Mouse (Mus musculus) liver, adult 2 months (tissue): ENCODE results near the gene Gdpgp1.

Experiments
- CTCF ChIP-seq: fragments of 200-500 bp; IDR thresholded peaks from 2 replicates; pipeline ENCODE4 v1.5.1; 2011; ENCODE audit warnings: low read depth, low read length, control low read depth
- POLR2A ChIP-seq: fragments of 200-500 bp; IDR thresholded peaks from 2 replicates; pipeline ENCODE4 v1.6.1; 2011; ENCODE audit warnings: low read length, control low read depth; ENCODE audit not compliant: insufficient read depth; ENCODE audit errors: extremely low read depth

DNA sequence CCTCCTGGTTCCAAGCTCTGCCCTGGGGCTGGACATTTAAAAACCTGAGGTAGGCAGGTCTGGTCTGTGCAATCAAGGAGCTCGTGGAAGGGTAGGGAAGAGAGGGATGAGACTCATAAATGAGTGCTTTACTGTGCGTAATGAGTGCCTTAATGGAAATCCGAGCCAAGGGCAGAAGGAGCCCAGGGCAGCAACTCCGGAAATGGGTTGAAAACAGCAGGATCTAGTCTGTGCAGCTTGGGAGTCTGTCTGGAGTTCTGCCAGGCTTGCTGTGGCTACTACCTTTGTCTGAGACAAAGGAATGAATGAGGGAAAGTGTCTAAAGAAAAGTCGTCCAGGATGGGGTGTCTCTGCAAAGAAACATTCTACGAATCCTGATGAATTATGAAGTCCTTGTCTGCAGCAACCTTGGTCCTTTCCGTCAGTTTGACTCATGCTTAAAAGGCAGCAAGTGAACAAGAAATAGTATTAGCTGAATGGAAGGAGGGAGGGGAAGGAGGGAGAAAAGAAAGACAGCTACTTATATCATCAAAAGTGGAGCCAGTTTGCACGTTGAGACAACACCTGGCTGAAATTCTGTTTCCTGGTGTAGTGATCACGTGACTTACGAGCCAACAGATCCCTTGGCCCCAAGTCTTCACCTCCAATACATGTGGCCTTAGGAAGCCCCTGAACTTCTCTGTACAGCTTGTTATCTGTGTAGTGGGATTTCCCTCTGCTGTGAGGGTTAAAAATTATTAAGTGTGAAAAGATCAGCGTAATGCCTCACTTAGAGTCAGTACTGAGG lies 43.3 kb upstream of the Gdpgp1 start:
- TF ChIP-seq CTCF (no peak), POLR2A (no peak)
